ENCODE assay signal across 8 mouse cellular contexts in genomic region chr15:5184668-5185330, GRCm38 (mm10). TPM values are rescaled to one million over a fixed set of nuclear protein-coding genes. Genes with fewer than 3 reads are reported as not detected.
A peak's percentile ranks its signal among the peaks of the same experiment; 100 is the strongest.
DNase-seq lines count a peak whose midpoint lies in the region; ATAC-seq lines count a peak whose summit lies in the region.

No protein-coding gene starts in this region.

- no peaks in the 10 kb centered on the region for H3K9me3 ChIP-seq in forebrain, embryonic 13.5 days (replicated peaks)
- H3K9me3 ChIP-seq in kidney, embryonic 16.5 days (ENCODE audit: low read length) = no peaks in the 10 kb centered on the region
- H3K9me3 ChIP-seq in neural tube, embryonic 11.5 days (ENCODE audit: control insufficient read depth, low read length) = no peaks in the 10 kb centered on the region

- intact Hi-C loops in left cerebral cortex, postnatal 4 days (cut with DNase I) = no loop called here

- H3K4me1 ChIP-seq in forebrain, embryonic 13.5 days = peaks cover 20% of the 10 kb centered on the region
- H3K4me1 ChIP-seq in kidney, embryonic 16.5 days (ENCODE audit: insufficient read depth, low read length) = peaks cover 19% of the 10 kb centered on the region
- H3K4me1 ChIP-seq in neural tube, embryonic 11.5 days (ENCODE audit: control insufficient read depth, insufficient read depth, low read length) = 0 out of 2 replicates have a peak, but pooled peaks cover 3% of the 10 kb centered on the region

- WGBS in forebrain, embryonic 13.5 days = 49% methylated on average over 10 of the region's 11 CpGs
- 35% methylated on average over 11 of the region's 11 CpGs for WGBS in kidney, embryonic 16.5 days
- 47% methylated on average over 10 of the region's 11 CpGs for WGBS in neural tube, embryonic 11.5 days

- H3K4me2 ChIP-seq in forebrain, embryonic 13.5 days = peak overlapping the region; percentile 82
- peak overlapping the region; percentile 88 for H3K4me2 ChIP-seq in kidney, embryonic 16.5 days (replicated peaks; ENCODE audit: low read depth, low read length)
- peak overlapping the region; percentile 61 for H3K4me2 ChIP-seq in neural tube, embryonic 11.5 days (ENCODE audit: low read depth)

- peak; percentile 58 for ATAC-seq in forebrain, embryonic 13.5 days
- ATAC-seq in kidney, embryonic 16.5 days (ENCODE audit: low FRiP score, low TSS enrichment) = peak; percentile 68
- ATAC-seq in neural tube, embryonic 11.5 days (ENCODE audit: insufficient read depth, low FRiP score, low TSS enrichment) = peak; percentile 39

- H3K4me3 ChIP-seq in forebrain, embryonic 13.5 days = peak overlapping the region; percentile 90
- peak overlapping the region; percentile 75 for H3K4me3 ChIP-seq in kidney, embryonic 16.5 days (ENCODE audit: low read length)
- peak overlapping the region; percentile 89 for H3K4me3 ChIP-seq in neural tube, embryonic 11.5 days (ENCODE audit: low read depth, low read length)

- peak overlapping the region; percentile 72; the same call in 1 of the 2 replicates for H3K27ac ChIP-seq in forebrain, embryonic 13.5 days
- peak overlapping the region; percentile 96 for H3K27ac ChIP-seq in kidney, embryonic 16.5 days (ENCODE audit: low read length)
- peak overlapping the region; percentile 42; the same call in 1 of the 2 replicates for H3K27ac ChIP-seq in neural tube, embryonic 11.5 days (ENCODE audit: low read depth, low read length)

- peaks cover 1% of the 10 kb centered on the region; the same call in 1 of the 2 replicates for H3K36me3 ChIP-seq in forebrain, embryonic 13.5 days (ENCODE audit: poor library complexity, severe bottlenecking)
- H3K36me3 ChIP-seq in kidney, embryonic 16.5 days (ENCODE audit: insufficient read depth, low read length) = peaks cover 6% of the 10 kb centered on the region; the same call in 1 of the 2 replicates
- no peaks in the 10 kb centered on the region for H3K36me3 ChIP-seq in neural tube, embryonic 11.5 days (ENCODE audit: control insufficient read depth, insufficient read depth, low read length)

- peak; percentile 13 for DNase-seq in left cerebral cortex, postnatal 4 days
- DNase-seq in left cerebral cortex, adult 18-20 months (ENCODE audit: low spot score in 2 of 2) = no peak
- DNase-seq in MN1 (ENCODE audit: low spot score) = peak; percentile 57
- DNase-seq in neural tube, embryonic 11.5 days (ENCODE audit: low spot score) = no peak
- DNase-seq in urinary bladder, postnatal 4 days (ENCODE audit: low spot score in 2 of 2) = no peak
- DNase-seq in adrenal gland, adult 18-20 months (ENCODE audit: low spot score in 2 of 2) = no peak

- H3K27me3 ChIP-seq in forebrain, embryonic 13.5 days = no peaks in the 10 kb centered on the region
- H3K27me3 ChIP-seq in kidney, embryonic 16.5 days (ENCODE audit: insufficient read depth, low read length) = no peaks in the 10 kb centered on the region
- no peaks in the 10 kb centered on the region for H3K27me3 ChIP-seq in neural tube, embryonic 11.5 days (ENCODE audit: control insufficient read depth, insufficient read depth, low read length)

- H3K9ac ChIP-seq in forebrain, embryonic 13.5 days = peak overlapping the region; percentile 81
- peak overlapping the region; percentile 83 for H3K9ac ChIP-seq in kidney, embryonic 16.5 days (replicated peaks; ENCODE audit: low read length)
- H3K9ac ChIP-seq in neural tube, embryonic 11.5 days (ENCODE audit: low read length) = peak overlapping the region; percentile 84

RNA-seq across cellular contexts. Expression of gene Ttc33, which starts 0.5 kb away (rescaled TPM):
- 10 to 100 TPM; 38.9 to 39.9 TPM for total RNA-seq in left cerebral cortex, postnatal 4 days (2021)
- total RNA-seq in left cerebral cortex, adult 18-20 months (2021) = 10 to 100 TPM; 88.2 to 88.4 TPM
- 52.5 and 52.8 TPM in 2 replicates for polyA plus RNA-seq in forebrain, embryonic 13.5 days (2015; fragmentation: Nextera tagmentation; extraction: Ambion mirVana)
- polyA plus RNA-seq in kidney, embryonic 16.5 days (2015; fragmentation: Nextera tagmentation; extraction: Ambion mirVana) = 44.3 and 46.4 TPM in 2 replicates
- polyA plus RNA-seq in neural tube, embryonic 11.5 days (2014; fragmentation: Nextera tagmentation; extraction: Ambion mirVana) = 46.6 and 49.3 TPM in 2 replicates
- total RNA-seq in adrenal gland, adult 18-20 months (2021) = 10 to 100 TPM; 37.4 to 51.1 TPM

RNA-seq across cellular contexts. Expression of gene Prkaa1, which starts 41.1 kb away (rescaled TPM):
- total RNA-seq in left cerebral cortex, postnatal 4 days (2021) = 10 to 100 TPM; 20.1 to 20.3 TPM
- total RNA-seq in left cerebral cortex, adult 18-20 months (2021) = 10 to 100 TPM; 20.7 to 21.8 TPM
- 11.3 and 12.5 TPM in 2 replicates for polyA plus RNA-seq in forebrain, embryonic 13.5 days (2015; fragmentation: Nextera tagmentation; extraction: Ambion mirVana)
- polyA plus RNA-seq in kidney, embryonic 16.5 days (2015; fragmentation: Nextera tagmentation; extraction: Ambion mirVana) = 22.4 and 24.7 TPM in 2 replicates
- polyA plus RNA-seq in neural tube, embryonic 11.5 days (2014; fragmentation: Nextera tagmentation; extraction: Ambion mirVana) = 21.2 and 21.7 TPM in 2 replicates
- total RNA-seq in adrenal gland, adult 18-20 months (2021) = 10 to 100 TPM; 31.8 to 36.3 TPM

RNA-seq across cellular contexts. Expression of gene Ptger4, which starts 59.2 kb away (rescaled TPM):
- total RNA-seq in left cerebral cortex, postnatal 4 days (2021) = 1 to 10 TPM; 2.8 to 3.4 TPM
- total RNA-seq in left cerebral cortex, adult 18-20 months (2021) = under 1 TPM; 0.63 to 0.87 TPM
- polyA plus RNA-seq in forebrain, embryonic 13.5 days (2015; fragmentation: Nextera tagmentation; extraction: Ambion mirVana) = 0.36 and 0.37 TPM in 2 replicates
- polyA plus RNA-seq in kidney, embryonic 16.5 days (2015; fragmentation: Nextera tagmentation; extraction: Ambion mirVana) = 5.2 and 5.4 TPM in 2 replicates
- 1.3 and 1.4 TPM in 2 replicates for polyA plus RNA-seq in neural tube, embryonic 11.5 days (2014; fragmentation: Nextera tagmentation; extraction: Ambion mirVana)
- total RNA-seq in adrenal gland, adult 18-20 months (2021) = 1 to 10 TPM; 1.1 to 1.3 TPM

Comparison
In these comparisons a context has a peak if more than half of its experiments do, and no peak if none do; other contexts are left out.
1. DNase-seq: peak in left cerebral cortex, postnatal 4 days (single experiment) and MN1 (single experiment); none in left cerebral cortex, adult 18-20 months (0 of 2), neural tube, embryonic 11.5 days (single experiment), urinary bladder, postnatal 4 days (0 of 2) and adrenal gland, adult 18-20 months (0 of 2).
2. H3K27ac ChIP-seq: peak in every context shown above with its lines; median percentile 96 in kidney, embryonic 16.5 days; 72 in forebrain, embryonic 13.5 days; 42 in neural tube, embryonic 11.5 days.
3. Peak in every context shown above with its lines, with median percentiles within 50 percentile points of each other: ATAC-seq, H3K4me2 ChIP-seq, H3K4me3 ChIP-seq and H3K9ac ChIP-seq.